Mouse (Mus musculus) liver, adult 2 months (tissue): Measurements from ENCODE around the gene Samd4b.

Experiments
- CTCF ChIP-seq: fragments of 200-500 bp; IDR thresholded peaks from 2 replicates; pipeline ENCODE4 v1.5.1; 2011; ENCODE audit warnings: low read depth, low read length, control low read depth
- POLR2A ChIP-seq: fragments of 200-500 bp; IDR thresholded peaks from 2 replicates; pipeline ENCODE4 v1.6.1; 2011; ENCODE audit warnings: low read length, control low read depth; ENCODE audit not compliant: insufficient read depth; ENCODE audit errors: extremely low read depth

GRCm38 (mm10) chr7:28354113-28354581, 243.8 kb downstream of the Samd4b start:
- TF ChIP-seq CTCF, result no peak
- TF ChIP-seq POLR2A, result no peak
